Mouse (Mus musculus) hindlimb bud, embryonic 11.5 days (tissue): Measurements from ENCODE around the gene Map4.

Experiments used
- DNase-seq: peaks from one replicate; pipeline ENCODE4 v3.0.0-alpha.2; 2012; ENCODE audit warnings: low read depth, low spot score; ENCODE audit errors: extremely low spot score

Gene Map4

GRCm38 (mm10) chr9:109989084-109989483, 57.8 kb downstream of the Map4 start:
- DNase-seq, result no peak

DNA sequence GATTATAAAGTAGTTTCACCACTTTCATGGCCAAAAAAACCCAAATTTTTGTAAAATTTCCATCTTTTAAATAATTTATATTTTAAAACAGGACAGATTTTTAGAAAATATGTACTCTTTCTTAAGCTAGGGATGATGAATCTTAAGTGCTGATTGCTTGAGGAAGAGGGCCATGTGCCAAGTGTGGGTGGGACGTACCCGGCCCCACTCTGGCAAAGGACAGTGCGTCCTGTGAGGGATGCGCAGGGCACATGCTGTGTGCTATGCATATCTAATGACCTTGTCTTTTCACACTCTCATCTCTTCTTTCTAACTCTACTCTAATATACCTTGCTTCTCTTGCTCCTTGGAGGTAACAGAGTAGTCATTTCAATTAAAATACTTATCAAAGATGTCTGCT, 66.2 kb downstream of the Map4 start:
- DNase-seq, result no peak

DNA sequence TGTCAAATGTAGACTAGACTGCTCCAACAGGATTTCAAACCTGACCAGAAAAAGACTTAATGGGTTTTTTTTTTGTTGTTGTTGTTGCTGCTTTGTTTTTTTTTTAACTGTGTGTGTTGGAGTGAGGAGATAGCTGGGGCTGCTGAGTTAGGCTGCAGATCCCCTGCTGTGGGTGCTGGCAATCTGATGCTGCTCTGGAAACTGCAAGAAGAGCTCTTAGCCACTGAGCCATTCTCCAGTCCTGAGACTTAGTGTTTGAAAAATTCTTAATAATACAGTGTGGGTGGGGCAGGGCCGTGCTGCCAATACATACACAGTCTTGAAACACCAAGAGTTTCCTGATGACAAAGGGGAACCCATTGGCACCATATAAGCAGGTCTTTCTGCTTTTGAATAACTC, 70.7 kb downstream of the Map4 start:
- no peak for DNase-seq

DNA sequence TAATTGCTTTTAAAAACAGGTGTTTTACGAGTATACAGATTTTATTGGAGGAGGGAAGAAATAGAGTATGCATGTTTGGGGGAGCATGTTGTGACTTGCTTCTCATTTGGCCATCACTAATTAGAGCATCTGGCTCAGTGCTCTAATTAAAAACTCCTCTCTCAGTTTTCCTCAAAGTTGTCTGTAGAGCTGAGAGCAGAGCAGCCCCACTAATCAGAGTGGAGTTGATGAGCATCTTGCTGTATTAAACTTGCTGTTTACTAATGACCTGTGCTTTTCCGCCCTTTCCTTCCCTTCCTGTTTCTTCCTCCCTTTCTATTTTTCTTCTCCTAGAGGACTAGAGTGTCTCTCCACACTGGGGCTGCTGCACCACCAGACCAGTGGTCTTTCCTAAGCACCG, 71.2 kb downstream of the Map4 start:
- no peak for DNase-seq

DNA sequence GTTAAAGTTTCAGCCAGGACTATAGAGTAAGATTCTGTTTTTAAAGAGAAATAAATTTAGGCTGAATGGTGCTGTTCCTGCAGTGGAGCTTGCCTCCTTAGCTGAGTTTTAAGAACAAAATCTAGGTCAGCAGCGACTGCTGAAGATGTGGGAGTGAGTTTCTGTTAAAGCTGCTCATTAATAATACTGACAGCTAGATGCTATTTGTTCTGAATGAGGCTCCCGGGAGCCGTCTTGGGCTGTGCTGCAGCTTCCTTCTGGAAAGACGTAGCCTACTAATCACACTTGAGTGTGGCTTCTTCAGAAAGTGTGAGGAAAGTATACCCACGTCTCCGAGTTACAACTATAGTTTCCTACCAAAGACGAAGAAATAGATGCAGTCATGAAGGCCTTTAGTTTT, 88.0 kb downstream of the Map4 start:
- no peak for DNase-seq

DNA sequence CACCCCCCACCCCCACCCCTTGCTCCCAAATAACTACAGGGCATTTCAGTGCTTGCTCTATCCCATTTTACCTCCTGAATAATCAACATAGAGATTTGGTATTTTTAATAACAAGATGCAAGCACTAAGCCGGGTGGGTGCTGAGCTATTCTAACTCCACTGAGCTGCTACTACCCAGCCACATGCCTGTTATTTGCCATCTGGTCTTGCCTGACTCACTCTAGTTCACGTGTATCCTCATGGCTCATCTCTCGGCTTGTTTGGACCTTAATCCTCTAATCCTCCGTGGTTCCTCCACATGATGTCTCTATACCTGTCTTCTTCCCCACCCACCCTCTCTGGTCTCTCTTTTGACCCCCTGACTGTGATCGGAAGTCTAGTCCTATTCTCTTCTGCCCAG, 89.1 kb downstream of the Map4 start:
- DNase-seq, result no peak

GRCm38 (mm10) chr9:110021463-110021862, 90.2 kb downstream of the Map4 start:
- no peak for DNase-seq

DNA sequence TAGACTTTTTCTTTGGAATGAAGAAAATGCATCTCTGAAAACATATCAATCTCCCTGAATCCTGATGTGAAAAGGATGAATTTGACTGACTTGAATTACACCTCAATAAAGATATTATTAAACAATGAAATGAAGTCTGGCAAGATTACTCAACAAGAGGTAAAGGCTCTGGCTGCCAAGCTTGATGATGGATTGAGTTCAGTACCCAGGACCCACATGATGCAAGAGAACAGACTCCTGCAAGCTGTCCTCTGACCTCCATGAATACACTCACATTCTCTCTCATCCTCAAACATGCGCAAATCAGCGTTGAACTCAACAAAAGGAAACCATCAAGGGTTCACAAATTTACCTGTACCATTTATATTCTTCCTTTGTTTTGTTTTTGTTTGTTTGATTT, 90.9 kb downstream of the Map4 start:
- no peak for DNase-seq

- no peak for DNase-seq
These were observed 103.8 kb downstream of the Map4 start for GRCm38 (mm10) chr9:110035091-110035490.

GRCm38 (mm10) chr9:110037895-110038294, 106.6 kb downstream of the Map4 start:
- no peak for DNase-seq

DNA sequence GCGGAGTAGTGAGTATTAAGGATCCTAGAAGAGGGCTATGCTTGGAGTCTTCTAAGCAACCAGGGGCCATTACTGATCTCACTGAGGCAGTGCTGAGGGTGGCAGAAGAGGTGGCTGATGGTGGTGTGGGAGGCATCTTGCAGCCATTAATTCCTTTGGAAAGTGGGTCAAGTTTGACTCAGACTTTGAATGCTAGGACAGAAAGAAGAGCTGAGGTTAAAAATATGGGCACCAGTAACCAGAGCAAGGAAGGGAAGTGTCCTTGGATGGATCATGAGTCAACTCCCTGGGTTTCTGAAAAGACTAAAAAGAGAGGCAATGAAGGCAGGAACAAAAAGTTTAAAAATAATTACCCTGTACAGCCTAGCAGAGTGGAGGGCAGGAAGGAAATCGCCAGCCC, 107.2 kb downstream of the Map4 start:
- no peak for DNase-seq

DNA sequence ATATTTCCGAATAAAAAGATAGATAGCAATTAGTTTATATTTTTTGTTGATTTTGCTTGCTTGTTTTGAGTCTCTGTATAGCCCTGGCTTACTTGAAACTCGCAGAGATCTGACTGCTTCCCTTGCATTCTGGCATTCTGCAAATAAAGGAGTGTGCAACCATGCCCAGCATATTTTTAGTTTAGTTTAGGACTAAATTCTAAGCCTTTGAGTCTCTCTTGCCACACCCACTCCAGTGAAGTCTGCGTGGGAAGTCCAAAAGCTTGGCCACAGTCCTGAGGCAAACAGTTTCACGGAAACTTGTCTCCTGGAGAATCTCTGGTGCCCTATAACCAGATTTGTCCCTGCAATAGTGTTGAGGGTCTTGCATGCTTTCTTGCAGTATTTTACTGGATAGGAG, 113.1 kb downstream of the Map4 start:
- no peak for DNase-seq

GRCm38 (mm10) chr9:110045763-110046377, 114.6 kb downstream of the Map4 start:
- no peak for DNase-seq

DNA sequence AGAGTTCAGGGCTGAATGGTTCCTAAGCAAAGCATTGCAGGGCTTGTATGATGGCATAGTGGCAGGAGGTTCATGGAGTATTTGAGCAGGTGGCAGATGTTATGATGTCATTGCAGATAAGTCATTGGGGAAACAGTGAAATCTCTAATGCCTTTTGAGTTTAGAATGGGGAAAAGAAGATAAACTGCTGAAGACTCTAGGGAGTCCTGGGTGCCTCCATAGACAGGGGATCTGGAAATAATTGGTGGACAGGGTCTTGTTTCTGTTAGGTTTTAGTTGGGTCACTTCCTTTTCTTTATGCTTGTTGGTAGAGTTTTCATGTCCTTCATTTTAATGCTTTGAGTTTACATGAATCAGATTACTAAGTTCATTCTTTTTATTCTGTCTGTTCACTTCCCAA, 116.0 kb downstream of the Map4 start:
- no peak for DNase-seq

DNA sequence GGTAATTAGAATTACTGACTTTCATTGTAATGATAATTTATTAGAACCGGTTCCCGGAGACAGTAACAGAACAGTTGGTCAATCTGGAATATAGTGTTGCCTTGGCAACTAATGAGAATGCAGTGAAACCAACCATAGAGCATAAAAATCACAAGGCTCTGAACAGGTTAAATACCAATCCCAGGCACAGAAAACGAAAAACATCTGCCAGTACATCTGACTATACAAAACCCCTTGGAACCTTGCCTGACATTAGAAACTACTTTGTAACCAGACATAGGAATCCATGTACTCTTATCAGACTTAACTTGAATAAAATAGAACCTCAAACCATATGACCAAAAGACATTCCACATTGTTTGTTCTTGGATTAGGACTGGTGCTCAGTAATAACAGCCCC, 116.6 kb downstream of the Map4 start:
- no peak for DNase-seq

DNA sequence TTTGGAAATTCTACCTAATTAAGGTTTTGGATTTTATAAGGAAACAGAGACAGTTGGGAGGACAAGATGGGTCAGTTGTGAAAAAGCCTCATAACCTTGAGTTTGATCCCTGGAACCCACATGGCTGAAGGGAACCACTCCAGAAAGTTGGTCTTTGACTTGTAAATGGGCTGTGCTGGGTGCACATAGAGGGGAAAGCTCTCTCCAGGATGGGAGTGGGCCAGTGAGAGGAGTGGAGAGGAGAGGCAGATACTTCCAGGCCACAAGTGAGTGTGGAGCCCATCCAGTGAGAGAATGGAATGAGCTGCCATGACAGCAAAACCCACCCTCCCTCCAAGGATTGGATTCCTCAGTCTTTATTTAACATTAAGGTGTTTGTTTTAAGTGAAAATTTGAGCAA, 119.9 kb downstream of the Map4 start:
- DNase-seq, result no peak

GRCm38 (mm10) chr9:110051869-110052661, 120.8 kb downstream of the Map4 start:
- no peak for DNase-seq

DNA sequence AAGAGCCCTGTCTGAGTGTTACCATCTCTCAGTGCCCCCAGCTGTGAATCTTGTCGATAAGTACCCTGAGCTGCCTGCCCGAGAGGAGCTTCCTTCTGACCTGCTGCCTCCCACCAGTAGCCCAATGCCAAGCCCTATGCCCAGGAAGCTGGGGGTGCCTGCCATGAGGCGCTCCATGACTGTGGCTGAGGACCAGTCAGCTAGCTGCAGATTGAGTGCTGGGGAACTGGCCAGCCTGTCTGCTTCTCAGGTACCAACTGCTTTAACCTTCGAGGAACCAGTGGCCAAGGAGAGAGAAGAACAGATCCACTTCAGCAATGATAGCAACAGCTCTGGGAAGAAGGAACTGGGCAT, 121.7 kb downstream of the Map4 start:
- no peak for DNase-seq

GRCm38 (mm10) chr9:110053305-110054079, 122.2 kb downstream of the Map4 start:
- no peak for DNase-seq

DNA sequence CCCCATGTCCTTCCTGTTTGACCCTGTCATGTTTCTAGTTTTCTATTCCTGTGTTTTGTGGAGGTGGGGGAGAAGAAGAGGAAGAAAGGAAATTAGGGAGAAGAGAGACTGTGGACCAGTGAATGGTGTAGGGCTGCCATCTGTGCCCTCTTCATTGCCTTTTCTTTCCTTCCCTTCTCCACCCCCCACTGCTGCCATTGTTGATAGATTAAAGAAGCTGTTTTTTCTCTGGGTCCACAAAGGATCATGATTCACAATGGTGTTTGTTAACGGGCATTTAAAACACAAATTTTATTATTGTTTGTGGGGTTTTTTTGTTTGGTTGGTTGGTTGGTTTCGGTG, 122.8 kb downstream of the Map4 start:
- no peak for DNase-seq

GRCm38 (mm10) chr9:110054781-110055180, 123.5 kb downstream of the Map4 start:
- no peak for DNase-seq

DNA sequence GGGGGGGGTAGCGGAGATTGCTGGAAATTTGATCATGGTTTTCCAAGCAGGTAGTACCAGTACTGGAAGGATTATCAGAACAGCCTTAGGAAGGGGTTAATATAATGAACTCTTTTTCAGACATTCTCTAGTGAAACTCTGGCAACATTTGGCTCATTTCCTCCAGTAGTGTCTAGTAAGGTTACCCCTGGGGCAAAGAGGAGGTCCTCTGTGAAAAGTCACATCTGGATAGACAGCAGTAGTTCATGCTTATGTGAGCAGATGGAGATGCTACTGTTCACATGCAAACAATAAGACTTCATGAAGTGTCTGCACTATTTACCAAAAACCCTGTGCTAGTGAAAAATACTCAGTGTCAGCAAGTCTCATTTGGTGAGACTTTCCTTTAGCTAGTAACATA, 125.9 kb downstream of the Map4 start:
- DNase-seq, result no peak
